Mouse (Mus musculus) left cerebral cortex, adult 2 months (tissue): Measurements from ENCODE around the gene Mtcp1. TPM values are rescaled to one million over a fixed set of nuclear protein-coding genes. Genes with fewer than 3 reads are reported as not detected.

Experiments
- DNase-seq, 2 experiments: peaks; one replicate each; pipeline ENCODE4 v3.0.0; 2021 to 2022; ENCODE audit warnings: low spot score in 2 of 2, mixed read lengths in 1 of 2; ENCODE audit errors: extremely low spot score in 1 of 2
- H3K27ac ChIP-seq: fragments of 200-600 bp; 2 replicates; pipeline ENCODE4 v1.8.1; 2022
- H3K4me3 ChIP-seq: fragments of 200-600 bp; 2 replicates; pipeline ENCODE4 v1.8.1; 2022
- CTCF ChIP-seq: fragments of 200-600 bp; IDR thresholded peaks from 2 replicates; pipeline ENCODE4 v1.8.1; 2022; ENCODE audit warnings: antibody characterized with exemption, mild to moderate bottlenecking, moderate library complexity
- intact Hi-C: fragments of 180-260 bp; cut with DNase I; formaldehyde crosslinking; loops from one replicate; pipeline ENCODE4 v1.15.1; 2025
- long read RNA-seq, 2 experiments: library from polyadenylated mRNA; stranded (forward); transcript quantifications; one replicate each; pipeline ENCODE4 v2.0.0; 2021; ENCODE audit warnings: borderline mapping rate in 2 of 2
- total RNA-seq, 2 experiments: library from RNA; stranded (reverse); gene quantifications; 2 replicates each; pipeline ENCODE4 v1.2.3; 2021

The Mtcp1 gene
- 10 to 100 TPM in 1 of 2 experiments, 1 to 10 TPM in 1; 9.2 to 10.5 TPM for total RNA-seq
- long read RNA-seq, experiment 1, partial matches to known transcripts = 3 of 6 reads
- long read RNA-seq, experiment 1, other reads (novel, unspliced or antisense) = 3 of 6 reads
- long read RNA-seq, experiment 2, partial matches to known transcripts = 3 of 6 reads
- long read RNA-seq, experiment 2, other reads (novel, unspliced or antisense) = 2 of 6 reads

GRCm38 (mm10) chrX:75415936-75416785, at the start of gene Mtcp1, which contains the start of the genes Cmc4 and Brcc3:
Mtcp1 (minus strand) TSS chrX:75416588.
Cmc4 (minus strand) TSS chrX:75416584.
Brcc3 (plus strand) TSS chrX:75416628.
- TF ChIP-seq CTCF = no peak; the same call in none of the 2 replicates
- Histone ChIP-seq H3K27ac (peak within 1 kb of the TSS; percentile 83), H3K4me3 (peak within 1 kb of the TSS; percentile 63)
- DNase-seq = peak; percentile 78 to 84
- intact Hi-C loops = loop anchor here (1.0 to 10.0 kb wide), 3 partner anchors 34 to 259 kb away; partner anchors contain the start of genes F8, Fundc2 and Vbp1

GRCm38 (mm10) chrX:75454597-75454996, 38.2 kb upstream of the Mtcp1 start:
- intact Hi-C loops = no loop called here
- H3K4me3 ChIP-seq = no peak overlapping the region
- no peak for DNase-seq
- TF ChIP-seq CTCF = no peak
- H3K27ac ChIP-seq = no peak overlapping the region

GRCm38 (mm10) chrX:75409711-75410110, 6.7 kb downstream of the Mtcp1 start:
- intact Hi-C loops = loop anchor here (10.0 kb wide), 1 partner anchor 265 kb away; no protein-coding TSS in a partner anchor
- Histone ChIP-seq H3K27ac (no peak overlapping the region), H3K4me3 (no peak overlapping the region)
- no peak for TF ChIP-seq CTCF
- DNase-seq = no peak

GRCm38 (mm10) chrX:75403350-75403749, 13.0 kb downstream of the Mtcp1 start:
- H3K4me3 ChIP-seq = no peak overlapping the region
- TF ChIP-seq CTCF = no peak
- no peak for DNase-seq
- intact Hi-C loops = no loop called here
- no peak overlapping the region for H3K27ac ChIP-seq

GRCm38 (mm10) chrX:75402668-75403067, 13.7 kb downstream of the Mtcp1 start:
- DNase-seq = no peak
- Histone ChIP-seq H3K27ac (no peak overlapping the region), H3K4me3 (no peak overlapping the region)
- no peak for TF ChIP-seq CTCF
- intact Hi-C loops = no loop called here

- Histone ChIP-seq H3K27ac (no peak overlapping the region), H3K4me3 (no peak overlapping the region)
- intact Hi-C loops = no loop called here
- no peak for DNase-seq
- no peak for TF ChIP-seq CTCF
These were observed 16.9 kb downstream of the Mtcp1 start for GRCm38 (mm10) chrX:75399471-75399870.

- TF ChIP-seq CTCF = no peak
- DNase-seq = peak; percentile 19 to 71
- intact Hi-C loops = loop anchor here (1.0 kb wide), 1 partner anchor 34 kb away; the partner anchor contains the start of genes Brcc3, Cmc4 and Mtcp1
- Histone ChIP-seq H3K27ac (peak within 1 kb of the TSS; percentile 76), H3K4me3 (peak within 1 kb of the TSS; percentile 51)
These were observed 34.1 kb downstream of the Mtcp1 start, which contains the start of the genes Fundc2 and F8 for GRCm38 (mm10) chrX:75382195-75382771. Fundc2 (plus strand) TSS chrX:75382399. F8 (minus strand) TSS chrX:75382615.

GRCm38 (mm10) chrX:75381699-75382098, 34.7 kb downstream of the Mtcp1 start:
- peak overlapping the region; percentile 51 for H3K4me3 ChIP-seq
- DNase-seq = no peak
- H3K27ac ChIP-seq = peak overlapping the region; percentile 8
- TF ChIP-seq CTCF = no peak
- intact Hi-C loops = loop anchor here (1.0 to 2.0 kb wide), 2 partner anchors 35 to 251 kb away; partner anchors contain the start of genes Brcc3, Cmc4, Mpp1 and Mtcp1

GRCm38 (mm10) chrX:75381176-75381575, 35.2 kb downstream of the Mtcp1 start:
- DNase-seq = no peak
- no peak overlapping the region for H3K27ac ChIP-seq
- TF ChIP-seq CTCF = no peak
- intact Hi-C loops = loop anchor here (2.0 kb wide), 1 partner anchor 250 kb away; the partner anchor contains the start of gene Mpp1
- no peak overlapping the region for H3K4me3 ChIP-seq

- no peak for TF ChIP-seq CTCF
- DNase-seq = no peak
- no peak overlapping the region for H3K4me3 ChIP-seq
- intact Hi-C loops = no loop called here
- H3K27ac ChIP-seq = no peak overlapping the region
These were observed 39.6 kb downstream of the Mtcp1 start for GRCm38 (mm10) chrX:75376815-75377214.

- H3K4me3 ChIP-seq = no peak overlapping the region
- DNase-seq = no peak
- intact Hi-C loops = no loop called here
- no peak overlapping the region for H3K27ac ChIP-seq
- TF ChIP-seq CTCF = no peak
These were observed 43.5 kb downstream of the Mtcp1 start for GRCm38 (mm10) chrX:75372666-75373425.
